Mouse (Mus musculus): Measurements from ENCODE around the gene Smim7. TPM values are rescaled to one million over a fixed set of nuclear protein-coding genes. Genes with fewer than 3 reads are reported as not detected.

Gene Smim7
- polyA plus RNA-seq, 2 experiments, result 16.3 to 32.2 TPM

DNA sequence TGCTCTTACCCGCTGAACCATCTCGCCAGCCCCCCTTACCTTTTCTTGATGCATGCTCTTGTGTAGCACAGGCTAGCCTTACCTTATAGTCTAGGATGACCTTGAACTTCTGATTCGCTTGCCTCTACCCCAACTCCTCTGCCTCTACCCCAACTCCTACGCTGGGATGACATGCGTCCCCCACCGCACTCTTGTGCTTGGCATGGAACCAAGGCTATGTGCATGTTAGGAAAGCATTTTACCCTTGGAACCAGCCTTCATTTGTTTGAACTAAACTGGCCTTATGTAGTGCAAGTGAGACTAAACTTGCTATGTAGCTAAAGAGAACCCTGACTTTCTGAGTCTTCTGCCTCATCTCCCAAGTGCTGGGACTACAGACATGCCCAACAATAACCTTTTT lies 5.0 kb upstream of the Smim7 start:
- 75% methylated on average over 6 of the region's 6 CpGs for WGBS (ENCODE audit: insufficient replicate concordance)
- Histone ChIP-seq H3K36me3 (replicated peaks; ENCODE audit: control insufficient read depth, insufficient read depth, low read depth) (no peaks in the 10 kb centered on the region), H3K27me3 (ENCODE audit: control insufficient read depth, insufficient read depth, low read length) (no peaks in the 10 kb centered on the region; the same call in 1 of the 2 replicates), H3K27ac (no peak overlapping the region), H3K4me3 (ENCODE audit: insufficient read depth in 1 of 2, low read depth in 2 of 2, low read length in 2 of 2) (no peak overlapping the region), H3K4me1 (replicated peaks; ENCODE audit: control insufficient read depth in 2 of 2, insufficient read depth in 2 of 2, low read length in 1 of 2) (peaks cover 0 to 11% of the 10 kb centered on the region in 2 experiments; a peak in 2 of 4 replicates), H3K9me3 (ENCODE audit: control insufficient read depth, low read length) (no peaks in the 10 kb centered on the region), H3K4me2 (ENCODE audit: low read depth) (no peak overlapping the region), H3K9ac (replicated peaks) (no peak overlapping the region)
- ATAC-seq (ENCODE audit: insufficient read depth), result no peak
- DNase-seq (ENCODE audit: low read depth in 3 of 3, low spot score in 3 of 3), result no peak
- no peak for TF ChIP-seq CTCF (IDR thresholded peaks at IDR 0.05; ENCODE audit: low read depth)
- no peak for TF ChIP-seq EP300 (IDR thresholded peaks at IDR 0.05; ENCODE audit: low read depth)

DNA sequence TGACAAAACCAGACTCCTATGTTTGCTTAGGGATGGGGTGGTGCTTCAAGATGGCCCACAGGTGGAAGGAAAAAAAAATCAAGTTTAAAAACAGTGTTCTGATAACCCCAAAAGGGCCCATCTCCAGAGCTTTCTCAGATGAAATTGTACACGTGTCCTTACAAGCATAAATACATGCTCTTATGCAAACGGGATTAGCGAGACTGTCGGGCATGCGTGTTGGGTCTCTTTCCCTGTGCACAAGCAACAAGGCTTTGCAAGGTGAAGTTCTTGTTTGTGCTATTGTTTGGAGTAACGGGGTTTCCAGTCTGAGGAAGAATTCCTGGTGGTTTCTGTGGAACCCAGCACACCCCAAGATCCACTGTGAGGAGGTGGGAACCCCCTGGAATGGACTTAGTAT lies 2.6 kb upstream of the Smim7 start:
- peaks cover 5 to 14% of the 10 kb centered on the region in 2 experiments for H3K4me1 ChIP-seq (replicated peaks; ENCODE audit: control insufficient read depth in 2 of 2, insufficient read depth in 2 of 2, low read length in 1 of 2)
- ATAC-seq (ENCODE audit: insufficient read depth), result no peak
- TF ChIP-seq EP300 (IDR thresholded peaks at IDR 0.05; ENCODE audit: low read depth) (no peak), CTCF (IDR thresholded peaks at IDR 0.05; ENCODE audit: low read depth) (no peak)
- H3K27me3 ChIP-seq (ENCODE audit: control insufficient read depth, insufficient read depth, low read length), result no peaks in the 10 kb centered on the region; the same call in 1 of the 2 replicates
- no peaks in the 10 kb centered on the region for H3K9me3 ChIP-seq (ENCODE audit: control insufficient read depth, low read length)
- H3K4me3 ChIP-seq (ENCODE audit: insufficient read depth in 1 of 2, low read depth in 2 of 2, low read length in 2 of 2), result no peak overlapping the region
- H3K36me3 ChIP-seq (replicated peaks; ENCODE audit: control insufficient read depth, insufficient read depth, low read depth), result no peaks in the 10 kb centered on the region; the same call in 1 of the 2 replicates
- H3K9ac ChIP-seq (replicated peaks), result no peak overlapping the region
- no peak for DNase-seq (ENCODE audit: low read depth in 3 of 3, low spot score in 3 of 3)
- H3K27ac ChIP-seq, result no peak overlapping the region
- no peak overlapping the region for H3K4me2 ChIP-seq (ENCODE audit: low read depth)
- 73% methylated on average over 6 of the region's 6 CpGs for WGBS (ENCODE audit: insufficient replicate concordance)

DNA sequence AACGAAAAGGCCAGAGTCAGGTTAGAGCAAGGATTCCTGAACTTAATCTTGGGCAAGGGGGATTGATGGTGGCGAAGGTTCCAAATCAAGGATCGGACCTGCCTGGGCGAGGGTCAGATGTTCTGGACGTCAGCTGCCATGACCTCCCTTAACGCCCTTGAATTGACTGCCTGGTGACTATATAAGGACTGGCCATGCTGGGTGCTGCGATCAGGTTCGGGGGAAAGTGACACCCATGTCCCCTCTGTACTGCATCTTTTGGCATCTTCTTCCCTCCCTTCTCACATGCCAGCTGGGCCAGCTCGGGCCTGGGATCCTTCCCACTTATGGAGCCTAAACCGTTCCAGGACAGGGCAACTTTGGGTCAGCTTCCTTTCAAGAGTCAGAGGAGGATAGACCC lies 1.6 kb upstream of the Smim7 start:
- peak overlapping the region; percentile 80 for H3K9ac ChIP-seq (replicated peaks)
- H3K27ac ChIP-seq, result no peak overlapping the region
- WGBS (ENCODE audit: insufficient replicate concordance), result 16% methylated on average over 10 of the region's 10 CpGs
- H3K4me2 ChIP-seq (ENCODE audit: low read depth), result peak overlapping the region; percentile 88
- peaks cover 5 to 13% of the 10 kb centered on the region in 2 experiments for H3K4me1 ChIP-seq (replicated peaks; ENCODE audit: control insufficient read depth in 2 of 2, insufficient read depth in 2 of 2, low read length in 1 of 2)
- TF ChIP-seq EP300 (IDR thresholded peaks at IDR 0.05; ENCODE audit: low read depth), result no peak
- no peak for TF ChIP-seq CTCF (IDR thresholded peaks at IDR 0.05; ENCODE audit: low read depth)
- ATAC-seq (ENCODE audit: insufficient read depth) (no peak), DNase-seq (ENCODE audit: low read depth in 3 of 3, low spot score in 3 of 3) (no peak)
- H3K27me3 ChIP-seq (ENCODE audit: control insufficient read depth, insufficient read depth, low read length), result no peaks in the 10 kb centered on the region; the same call in 1 of the 2 replicates
- peaks cover 8% of the 10 kb centered on the region for H3K36me3 ChIP-seq (replicated peaks; ENCODE audit: control insufficient read depth, insufficient read depth, low read depth)
- no peaks in the 10 kb centered on the region for H3K9me3 ChIP-seq (ENCODE audit: control insufficient read depth, low read length)
- peak overlapping the region; percentile 68 to 95; a peak in 3 of 4 replicates for H3K4me3 ChIP-seq (ENCODE audit: insufficient read depth in 1 of 2, low read depth in 2 of 2, low read length in 2 of 2)

DNA sequence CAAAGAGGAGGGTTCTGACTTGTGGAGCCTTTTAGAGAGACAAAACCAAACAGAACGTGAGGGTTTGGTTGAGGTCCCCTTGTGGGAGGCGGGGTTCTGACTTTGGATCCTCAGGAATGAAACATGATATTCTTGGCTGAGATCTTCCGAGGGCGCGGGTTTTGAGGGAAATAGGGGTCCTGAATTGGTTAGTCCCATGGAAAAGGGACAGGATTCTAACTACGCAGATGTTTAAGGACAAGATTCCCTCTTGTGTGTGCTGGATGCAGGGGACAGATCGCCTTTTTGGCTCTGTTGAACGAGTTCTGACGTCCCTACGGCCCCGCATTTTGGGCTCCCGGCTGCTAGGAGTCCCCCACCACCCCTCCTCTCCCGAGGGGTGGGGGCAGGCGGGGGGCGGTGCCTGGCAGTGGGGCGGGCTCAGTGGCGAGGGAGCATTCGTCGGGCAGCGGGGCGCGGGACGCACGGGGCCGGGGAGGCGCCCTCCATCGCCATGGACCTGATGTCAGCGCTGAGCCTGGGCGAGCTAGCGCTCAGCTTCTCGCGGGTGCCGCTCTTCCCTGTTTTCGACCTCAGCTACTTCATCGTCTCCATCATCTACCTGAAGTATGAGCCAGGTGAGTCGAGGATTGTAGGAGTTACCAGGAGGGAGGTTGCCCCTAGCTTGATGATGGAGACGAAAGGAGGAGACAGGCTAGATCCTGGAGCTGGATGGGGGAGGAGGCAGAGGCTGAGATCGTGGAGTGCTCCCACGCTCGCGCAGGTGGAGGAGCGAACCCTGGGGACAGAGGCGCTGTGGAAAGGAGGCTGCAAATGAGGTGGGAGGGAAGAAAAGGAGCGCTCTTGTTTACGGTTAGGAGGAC lies 954 bp upstream of the Smim7 start, which contains the start of gene Tmem38a:
Tmem38a (plus strand) TSS at position 445 of the 863 bp plus-strand sequence.
- TF ChIP-seq EP300 (IDR thresholded peaks at IDR 0.05; ENCODE audit: low read depth), result no peak
- TF ChIP-seq CTCF (IDR thresholded peaks at IDR 0.05; ENCODE audit: low read depth), result no peak
- no peaks in the 10 kb centered on the region; the same call in 1 of the 2 replicates for H3K27me3 ChIP-seq (ENCODE audit: control insufficient read depth, insufficient read depth, low read length)
- H3K9me3 ChIP-seq (ENCODE audit: control insufficient read depth, low read length), result no peaks in the 10 kb centered on the region
- H3K4me1 ChIP-seq (replicated peaks; ENCODE audit: control insufficient read depth in 2 of 2, insufficient read depth in 2 of 2, low read length in 1 of 2), result peaks cover 5 to 13% of the 10 kb centered on the region in 2 experiments
- DNase-seq (ENCODE audit: low read depth in 3 of 3, low spot score in 3 of 3) (peak in 1 of 3 experiments; percentile 38), ATAC-seq (ENCODE audit: insufficient read depth) (no peak)
- peaks cover 14% of the 10 kb centered on the region for H3K36me3 ChIP-seq (replicated peaks; ENCODE audit: control insufficient read depth, insufficient read depth, low read depth)
- H3K4me3 ChIP-seq (ENCODE audit: insufficient read depth in 1 of 2, low read depth in 2 of 2, low read length in 2 of 2), result peak within 1 kb of the TSS; percentile 68 to 95
- WGBS (ENCODE audit: insufficient replicate concordance), result 1% methylated on average over 45 of the region's 45 CpGs
- H3K27ac ChIP-seq, result peak within 1 kb of the TSS; percentile 87
- peak within 1 kb of the TSS; percentile 80 for H3K9ac ChIP-seq (replicated peaks)
- H3K4me2 ChIP-seq (ENCODE audit: low read depth), result peak within 1 kb of the TSS; percentile 88

DNA sequence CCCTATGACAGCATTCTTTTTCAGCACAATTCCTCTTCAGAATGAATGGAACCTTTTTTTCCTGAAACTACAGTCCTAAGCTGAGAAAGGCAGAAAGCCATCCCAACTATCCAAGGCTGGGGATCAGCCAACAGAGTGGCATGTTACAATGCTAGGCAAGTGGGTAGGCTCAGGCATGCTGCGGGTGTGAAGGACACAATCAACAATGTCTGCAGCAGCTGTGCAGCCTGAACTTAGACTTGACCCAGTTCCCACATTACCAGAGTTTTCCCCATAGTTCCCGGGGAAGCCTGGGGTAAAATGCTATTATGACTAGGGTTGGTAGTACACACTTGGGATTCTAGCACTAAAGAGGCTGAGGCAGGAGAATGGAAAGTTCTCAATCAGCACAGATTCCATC lies 4.9 kb downstream of the Smim7 start:
- no peak overlapping the region for H3K4me3 ChIP-seq (ENCODE audit: insufficient read depth in 1 of 2, low read depth in 2 of 2, low read length in 2 of 2)
- H3K9me3 ChIP-seq (ENCODE audit: control insufficient read depth, low read length), result no peaks in the 10 kb centered on the region
- peaks cover 5 to 7% of the 10 kb centered on the region in 2 experiments for H3K4me1 ChIP-seq (replicated peaks; ENCODE audit: control insufficient read depth in 2 of 2, insufficient read depth in 2 of 2, low read length in 1 of 2)
- no peaks in the 10 kb centered on the region for H3K27me3 ChIP-seq (ENCODE audit: control insufficient read depth, insufficient read depth, low read length)
- peaks cover 24% of the 10 kb centered on the region for H3K36me3 ChIP-seq (replicated peaks; ENCODE audit: control insufficient read depth, insufficient read depth, low read depth)
- WGBS (ENCODE audit: insufficient replicate concordance), result 78% methylated on average over 2 of the region's 2 CpGs
- no peak overlapping the region for H3K9ac ChIP-seq (replicated peaks)
- H3K4me2 ChIP-seq (ENCODE audit: low read depth), result no peak overlapping the region
- no peak for TF ChIP-seq CTCF (IDR thresholded peaks at IDR 0.05; ENCODE audit: low read depth)
- no peak for TF ChIP-seq EP300 (IDR thresholded peaks at IDR 0.05; ENCODE audit: low read depth)
- H3K27ac ChIP-seq, result no peak overlapping the region
- ATAC-seq (ENCODE audit: insufficient read depth) (no peak), DNase-seq (ENCODE audit: low read depth in 3 of 3, low spot score in 3 of 3) (no peak)
